Mouse (Mus musculus) gastrocnemius, postnatal 14 days (tissue): Measurements from ENCODE around the gene Cdc14a. TPM values are rescaled to one million over a fixed set of nuclear protein-coding genes. Genes with fewer than 3 reads are reported as not detected.

Experiments used
- DNase-seq: peaks from one replicate; pipeline ENCODE4 v3.0.0; 2021; ENCODE audit warnings: mixed read lengths
- intact Hi-C: fragments of 180-260 bp; cut with DNase I; formaldehyde crosslinking; loops from one replicate; pipeline ENCODE4 v1.15.1; 2025; ENCODE audit warnings: low total_unique reads
- total RNA-seq, 2 experiments: library from RNA; stranded (reverse); gene quantifications; 2 replicates each; pipeline ENCODE4 v1.2.3; 2021

Cdc14a gene
- total RNA-seq, 2 experiments from 2014 or later: 17.0 to 23.9 TPM

GRCm38 (mm10) chr3:116338616-116339015 lies 85.2 kb downstream of the Cdc14a start:
- intact Hi-C loops: loop anchor here (5.0 kb wide), 1 partner anchor 154 kb away; no protein-coding TSS in a partner anchor
- peak; percentile 58 for DNase-seq

- intact Hi-C loops: loop anchor here (5.0 kb wide), 1 partner anchor 154 kb away; no protein-coding TSS in a partner anchor
- no peak for DNase-seq
Measured at GRCm38 (mm10) chr3:116337840-116338239, 86.0 kb downstream of the Cdc14a start.

GRCm38 (mm10) chr3:116335036-116335435 lies 88.8 kb downstream of the Cdc14a start:
- DNase-seq: no peak
- intact Hi-C loops: loop anchor here (5.0 kb wide), 1 partner anchor 157 kb away; no protein-coding TSS in a partner anchor

GRCm38 (mm10) chr3:116333711-116334110 lies 90.1 kb downstream of the Cdc14a start:
- intact Hi-C loops: no loop called here

GRCm38 (mm10) chr3:116333229-116333628 lies 90.6 kb downstream of the Cdc14a start:
- peak; percentile 30 for DNase-seq
- intact Hi-C loops: no loop called here

More at GRCm38 (mm10) chr3:116333711-116334110, 90.1 kb downstream of the Cdc14a start:
- no peak for DNase-seq

GRCm38 (mm10) chr3:116331811-116332464 lies 91.9 kb downstream of the Cdc14a start:
- DNase-seq: peak; percentile 28
- intact Hi-C loops: no loop called here

GRCm38 (mm10) chr3:116329976-116330375 lies 93.9 kb downstream of the Cdc14a start:
- intact Hi-C loops: loop anchor here (5.0 kb wide), 1 partner anchor 288 kb away; no protein-coding TSS in a partner anchor
- no peak for DNase-seq

- DNase-seq: peak; percentile 53
- intact Hi-C loops: loop anchor here (5.0 kb wide), 1 partner anchor 287 kb away; no protein-coding TSS in a partner anchor
Measured at GRCm38 (mm10) chr3:116329023-116329762, 94.6 kb downstream of the Cdc14a start.

- DNase-seq: no peak
- intact Hi-C loops: loop anchor here (5.0 kb wide), 1 partner anchor 285 kb away; no protein-coding TSS in a partner anchor
Measured at GRCm38 (mm10) chr3:116327616-116328004, 96.2 kb downstream of the Cdc14a start.

GRCm38 (mm10) chr3:116327001-116327615 lies 96.7 kb downstream of the Cdc14a start:
- intact Hi-C loops: loop anchor here (5.0 kb wide), 1 partner anchor 285 kb away; no protein-coding TSS in a partner anchor

GRCm38 (mm10) chr3:116325501-116325900 lies 98.3 kb downstream of the Cdc14a start:
- intact Hi-C loops: loop anchor here (2.0 to 5.0 kb wide), 2 partner anchors 283 to 297 kb away; no protein-coding TSS in a partner anchor
- no peak for DNase-seq

More at GRCm38 (mm10) chr3:116327001-116327615, 96.7 kb downstream of the Cdc14a start:
- peak; percentile 75 for DNase-seq

- intact Hi-C loops: no loop called here
- DNase-seq: no peak
Measured at GRCm38 (mm10) chr3:116319696-116320095, 104.1 kb downstream of the Cdc14a start.

- no peak for DNase-seq
- intact Hi-C loops: no loop called here
Measured at GRCm38 (mm10) chr3:116311838-116312237, 112.0 kb downstream of the Cdc14a start.

GRCm38 (mm10) chr3:116311173-116311572 lies 112.7 kb downstream of the Cdc14a start:
- no peak for DNase-seq
- intact Hi-C loops: no loop called here

- intact Hi-C loops: no loop called here
- no peak for DNase-seq
Measured at GRCm38 (mm10) chr3:116310672-116311071, 113.2 kb downstream of the Cdc14a start.

- intact Hi-C loops: no loop called here
Measured at GRCm38 (mm10) chr3:116310033-116310432, 113.8 kb downstream of the Cdc14a start.

GRCm38 (mm10) chr3:116304800-116305753 lies 118.8 kb downstream of the Cdc14a start:
- DNase-seq: no peak
- intact Hi-C loops: no loop called here

More at GRCm38 (mm10) chr3:116310033-116310432, 113.8 kb downstream of the Cdc14a start:
- DNase-seq: no peak

GRCm38 (mm10) chr3:116302581-116302980 lies 121.3 kb downstream of the Cdc14a start:
- intact Hi-C loops: no loop called here
- DNase-seq: no peak

- intact Hi-C loops: no loop called here
- DNase-seq: no peak
Measured at GRCm38 (mm10) chr3:116301754-116302153, 122.1 kb downstream of the Cdc14a start.
